Mouse (Mus musculus) embryonic stem cell, embryonic (primary cell): ENCODE measurements around the gene Mindy1.

ENCODE experiments used
- CTCF ChIA-PET, 4 experiments: fragments of 300-600 bp in 2 of 4; fragments of 350-600 bp in 2 of 4; sonication (Branson Sonifier 250); formaldehyde crosslinking; loops; one replicate each; lab custom pipeline; 2022; ENCODE audit warnings: inconsistent platforms in 2 of 4; lab: Charles Lee
- POLR2A ChIA-PET, 4 experiments: fragments of 300-600 bp in 2 of 4; fragments of 350-600 bp in 2 of 4; sonication (Branson Sonifier 250); formaldehyde crosslinking; loops; one replicate each; lab custom pipeline; 2022; ENCODE audit warnings: antibody characterized with exemption in 4 of 4, inconsistent platforms in 1 of 4; lab: Charles Lee

Mindy1 gene

GRCm38 (mm10) chr3:95281216-95282126 lies at the start of gene Mindy1, which contains the start of gene Prune1:
Mindy1 (plus strand) TSS chr3:95281345.
Prune1 (minus strand) TSS chr3:95282076.
- CTCF ChIA-PET: interaction anchor here (0.6 to 1.6 kb wide), 13 partner anchors 9 to 868 kb away, joined by 3 to 5 read pairs (median 3); partner anchors contain the start of genes Cers2 (in 1 of the 4) and Gabpb2 (in 1 of the 4)
- POLR2A ChIA-PET: interaction anchor here (0.6 to 5.9 kb wide), 51 partner anchors 8 to 1198 kb away, joined by 3 to 51 read pairs (median 4); partner anchors contain the start of genes Cdc42se1 (in 2 of the 4), Cers2 (in 2 of the 4), Mllt11 (in 2 of the 4) and Bnipl (in 1 of the 4)

GRCm38 (mm10) chr3:95232771-95233170 lies 48.4 kb upstream of the Mindy1 start:
- ChIA-PET CTCF (no interaction called here), POLR2A (interaction anchor here in 3 of 4 experiments (0.6 to 19.2 kb wide), 16 partner anchors 9 to 217 kb away, joined by 3 to 360 read pairs (median 12); partner anchors contain the start of genes Gabpb2 (in 3 of the 3), Gm128 (in 2 of the 3), Prune1 (in 2 of the 3) and Mindy1 (in 1 of the 3))

GRCm38 (mm10) chr3:95233303-95233980 lies 47.7 kb upstream of the Mindy1 start:
- POLR2A ChIA-PET: interaction anchor here in 2 of 4 experiments (0.8 to 19.2 kb wide), 6 partner anchors 9 to 49 kb away, joined by 4 to 360 read pairs (median 8); partner anchors contain the start of genes Gabpb2 (in 2 of the 2), Bnipl (in 1 of the 2), Gm128 (in 1 of the 2) and Mindy1 (in 1 of the 2)
- CTCF ChIA-PET: interaction anchor here in 1 of 4 experiments (0.7 kb wide), 1 partner anchor 59 kb away, joined by 4 read pairs; no protein-coding TSS in a partner anchor

- ChIA-PET POLR2A (interaction anchor here in 3 of 4 experiments (0.6 to 19.2 kb wide), 36 partner anchors 8 to 398 kb away, joined by 3 to 360 read pairs (median 4); partner anchors contain the start of genes Gabpb2 (in 2 of the 3), Prune1 (in 2 of the 3), Bnipl (in 1 of the 3) and Cdc42se1 (in 1 of the 3)), CTCF (interaction anchor here in 3 of 4 experiments (0.5 to 1.4 kb wide), 5 partner anchors 12 to 963 kb away, joined by 3 to 5 read pairs (median 3); partner anchors contain the start of genes Gabpb2 (in 1 of the 3) and Tmod4 (in 1 of the 3))
Measured at GRCm38 (mm10) chr3:95235386-95236301, 45.5 kb upstream of the Mindy1 start.

- ChIA-PET POLR2A (interaction anchor here in 2 of 4 experiments (0.6 to 19.2 kb wide), 4 partner anchors 9 to 149 kb away, joined by 3 to 360 read pairs (median 13); partner anchors contain the start of genes Gabpb2 (in 2 of the 2) and Cdc42se1 (in 1 of the 2)), CTCF (no interaction called here)
Measured at GRCm38 (mm10) chr3:95237541-95238099, 43.5 kb upstream of the Mindy1 start.

- CTCF ChIA-PET: interaction anchor here in 1 of 4 experiments (0.9 to 1.4 kb wide), 3 partner anchors 8 to 96 kb away, joined by 3 to 4 read pairs (median 3); no protein-coding TSS in a partner anchor
- POLR2A ChIA-PET: interaction anchor here in 3 of 4 experiments (0.7 to 19.2 kb wide), 12 partner anchors 7 to 79 kb away, joined by 3 to 360 read pairs (median 6); partner anchors contain the start of genes Gabpb2 (in 2 of the 3), Bnipl (in 1 of the 3), Mllt11 (in 1 of the 3) and Sema6c (in 1 of the 3)
Measured at GRCm38 (mm10) chr3:95239022-95239421, 42.1 kb upstream of the Mindy1 start.

- POLR2A ChIA-PET: interaction anchor here in 3 of 4 experiments (0.6 to 19.2 kb wide), 20 partner anchors 8 to 224 kb away, joined by 3 to 360 read pairs (median 8); partner anchors contain the start of genes Bnipl (in 2 of the 3), Cdc42se1 (in 2 of the 3), Gabpb2 (in 2 of the 3) and Mllt11 (in 2 of the 3)
- CTCF ChIA-PET: interaction anchor here in 3 of 4 experiments (0.5 to 2.4 kb wide), 5 partner anchors 9 to 97 kb away, joined by 3 to 7 read pairs (median 4); partner anchors contain the start of gene Gabpb2 (in 1 of the 3)
Measured at GRCm38 (mm10) chr3:95239971-95240370, 41.2 kb upstream of the Mindy1 start.

GRCm38 (mm10) chr3:95240900-95241299 lies 40.2 kb upstream of the Mindy1 start:
- POLR2A ChIA-PET: interaction anchor here (0.6 to 19.2 kb wide), 37 partner anchors 9 to 411 kb away, joined by 3 to 360 read pairs (median 5); partner anchors contain the start of genes Bnipl (in 3 of the 4), Gabpb2 (in 3 of the 4), Cdc42se1 (in 2 of the 4) and Mllt11 (in 2 of the 4)
- CTCF ChIA-PET: interaction anchor here in 3 of 4 experiments (0.5 to 2.4 kb wide), 9 partner anchors 10 to 616 kb away, joined by 3 to 8 read pairs (median 4); partner anchors contain the start of genes Bnipl (in 1 of the 3) and Gabpb2 (in 1 of the 3)

- CTCF ChIA-PET: interaction anchor here (0.6 to 2.4 kb wide), 6 partner anchors 10 to 143 kb away, joined by 3 to 7 read pairs (median 3); partner anchors contain the start of gene Anxa9 (in 1 of the 4)
- POLR2A ChIA-PET: interaction anchor here (0.6 to 19.2 kb wide), 35 partner anchors 8 to 410 kb away, joined by 3 to 360 read pairs (median 5); partner anchors contain the start of genes Bnipl (in 3 of the 4), Gabpb2 (in 3 of the 4), Cdc42se1 (in 2 of the 4) and Mllt11 (in 2 of the 4)
Measured at GRCm38 (mm10) chr3:95241498-95241897, 39.6 kb upstream of the Mindy1 start, which contains the start of gene Gm128. Gm128 (minus strand) TSS chr3:95241598.

- ChIA-PET POLR2A (interaction anchor here in 3 of 4 experiments (0.5 to 19.2 kb wide), 11 partner anchors 8 to 385 kb away, joined by 4 to 360 read pairs (median 5); partner anchors contain the start of genes Cdc42se1 (in 3 of the 3), Mllt11 (in 2 of the 3), Bnipl (in 1 of the 3) and Gabpb2 (in 1 of the 3)), CTCF (interaction anchor here in 1 of 4 experiments (0.6 kb wide), 1 partner anchor 59 kb away, joined by 3 read pairs; no protein-coding TSS in a partner anchor)
Measured at GRCm38 (mm10) chr3:95243086-95243485, 38.1 kb upstream of the Mindy1 start.

- ChIA-PET POLR2A (interaction anchor here in 2 of 4 experiments (0.7 to 2.9 kb wide), 3 partner anchors 9 to 17 kb away, joined by 4 to 9 read pairs (median 4); no protein-coding TSS in a partner anchor), CTCF (no interaction called here)
Measured at GRCm38 (mm10) chr3:95246465-95247231, 34.5 kb upstream of the Mindy1 start.

GRCm38 (mm10) chr3:95247660-95248336 lies 33.3 kb upstream of the Mindy1 start:
- ChIA-PET POLR2A (interaction anchor here in 2 of 4 experiments (0.7 to 2.9 kb wide), 11 partner anchors 10 to 47 kb away, joined by 3 to 11 read pairs (median 3); partner anchors contain the start of gene Gabpb2 (in 1 of the 2)), CTCF (interaction anchor here in 2 of 4 experiments (0.6 to 0.8 kb wide), 2 partner anchors 23 to 268 kb away, joined by 3 to 4 read pairs; no protein-coding TSS in a partner anchor)

GRCm38 (mm10) chr3:95250361-95250760 lies 30.8 kb upstream of the Mindy1 start:
- ChIA-PET POLR2A (interaction anchor here in 3 of 4 experiments (1.3 to 3.7 kb wide), 8 partner anchors 9 to 33 kb away, joined by 4 to 18 read pairs (median 10); partner anchors contain the start of genes Gabpb2 (in 2 of the 3), Gm128 (in 2 of the 3) and Prune1 (in 1 of the 3)), CTCF (no interaction called here)
